Mouse (Mus musculus) layer of hippocampus, postnatal 25 days (tissue): Measurements from ENCODE around the gene Ccdc65. TPM values are rescaled to one million over a fixed set of nuclear protein-coding genes. Genes with fewer than 3 reads are reported as not detected.

Source experiments
- total RNA-seq, 2 experiments: library from RNA; stranded (reverse); gene quantifications; 2 replicates each; pipeline ENCODE4 v1.2.3; 2021

The Ccdc65 gene
- total RNA-seq, 2 experiments from 2014 or later, result 9.0 to 11.1 TPM

Other genes starting within 250 kb of the Ccdc65 start
- not detected for gene OR5BS1P, start 238.3 kb upstream of the Ccdc65 start, total RNA-seq
- not detected for gene Lalba, start 225.5 kb upstream of the Ccdc65 start, total RNA-seq
- under 1 TPM; 0.07 to 0.16 TPM for gene Olfr279, start 215.8 kb upstream of the Ccdc65 start, total RNA-seq
- 10 to 100 TPM; 59.5 to 59.7 TPM for gene Kansl2, start 173.9 kb upstream of the Ccdc65 start, total RNA-seq
- 10 to 100 TPM; 40.1 to 45.0 TPM for gene Ccnt1, start 137.3 kb upstream of the Ccdc65 start, total RNA-seq
- gene 4930415O20Rik, start 137.2 kb upstream of the Ccdc65 start, total RNA-seq, result under 1 TPM in 1 of 2 experiments, not detected in 1; 0.73 TPM
- gene Adcy6, start 98.1 kb upstream of the Ccdc65 start, total RNA-seq, result 10 to 100 TPM; 45.1 to 45.8 TPM
- 100 to 1,000 TPM; 189 to 209 TPM for gene Cacnb3, start 77.4 kb upstream of the Ccdc65 start, total RNA-seq
- gene Ddx23, start 45.3 kb upstream of the Ccdc65 start, total RNA-seq, result 10 to 100 TPM; 75.8 to 79.9 TPM
- gene Rnd1, start 30.7 kb upstream of the Ccdc65 start, total RNA-seq, result 1 to 10 TPM; 8.3 to 9.4 TPM
- gene Fkbp11, start 20.0 kb downstream of the Ccdc65 start, total RNA-seq, result 1 to 10 TPM; 1.0 to 1.5 TPM
- 100 to 1,000 TPM; 759 to 832 TPM for gene Arf3, start 55.0 kb downstream of the Ccdc65 start, total RNA-seq
- gene Wnt10b, start 69.9 kb downstream of the Ccdc65 start, total RNA-seq, result under 1 TPM; 0.31 to 0.37 TPM
- gene Wnt1, start 81.7 kb downstream of the Ccdc65 start, total RNA-seq, result not detected
- gene Ddn, start 101.3 kb downstream of the Ccdc65 start, total RNA-seq, result 1,000 to 10,000 TPM; 1,586 to 1,599 TPM
- 10 to 100 TPM; 51.2 to 51.3 TPM for gene Prkag1, start 123.3 kb downstream of the Ccdc65 start, total RNA-seq
- gene Kmt2d, start 163.0 kb downstream of the Ccdc65 start, total RNA-seq, result 100 to 1,000 TPM in 1 of 2 experiments, 10 to 100 TPM in 1; 65.4 to 102 TPM
- 1 to 10 TPM; 4.7 to 7.7 TPM for gene Rhebl1, start 186.3 kb downstream of the Ccdc65 start, total RNA-seq
- under 1 TPM; 0.17 to 0.19 TPM for gene Dhh, start 190.3 kb downstream of the Ccdc65 start, total RNA-seq
- gene Lmbr1l, start 210.0 kb downstream of the Ccdc65 start, total RNA-seq, result 10 to 100 TPM; 11.5 to 17.9 TPM
- 100 to 1,000 TPM; 478 to 525 TPM for gene Tuba1b, start 226.4 kb downstream of the Ccdc65 start, total RNA-seq
- gene Gm49450, start 245.3 kb downstream of the Ccdc65 start, total RNA-seq, result not detected
- gene Tuba1a, start 245.5 kb downstream of the Ccdc65 start, total RNA-seq, result 1,000 to 10,000 TPM; 1,021 to 1,172 TPM